13 mouse cellular contexts compared by ENCODE assay signal in the genomic region with DNA sequence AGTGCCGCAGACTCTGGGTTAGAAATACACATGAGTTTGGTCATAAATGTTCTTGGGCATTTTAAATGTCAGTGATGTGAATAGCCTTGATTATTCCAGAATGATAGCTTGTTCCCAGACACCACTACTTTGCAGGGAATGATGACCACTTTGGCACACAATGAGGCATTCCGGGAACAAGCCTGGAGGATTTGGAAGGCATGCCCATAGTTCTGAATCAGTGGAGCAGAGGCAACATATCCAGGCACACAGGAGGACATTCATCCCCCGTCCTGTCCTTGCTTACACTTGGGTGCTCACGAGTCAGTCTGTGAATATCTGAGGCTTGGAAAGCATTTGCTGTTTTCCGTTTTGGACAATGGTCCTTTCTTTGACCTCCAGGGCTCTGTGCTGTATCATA.
DNase-seq lines count a peak whose midpoint lies in the region; ATAC-seq lines count a peak whose summit lies in the region.
"Had no signal": no experiment of that assay in that cellular context is flagged by ENCODE, and none has a peak within 500 bp of the region (broad histone marks: within the 10 kb centered on the region; RNA-seq: fewer than 3 reads in every experiment).

No protein-coding gene starts in this region.

- no peak overlapping the region for H3K4me3 ChIP-seq in hindbrain, embryonic 16.5 days (ENCODE audit: low read length)
- H3K4me3 ChIP-seq in hindbrain, embryonic 14.5 days (replicated peaks; ENCODE audit: low read length), result no peak overlapping the region
- H3K4me3 ChIP-seq in neural tube, embryonic 15.5 days (replicated peaks), result no peak overlapping the region
- H3K4me3 ChIP-seq: forebrain, embryonic 13.5 days; hindbrain, embryonic 12.5 days had no signal

- H3K4me1 ChIP-seq in hindbrain, embryonic 16.5 days (ENCODE audit: control insufficient read depth, insufficient read depth, low read depth, low read length), result no peaks in the 10 kb centered on the region
- no peaks in the 10 kb centered on the region for H3K4me1 ChIP-seq in hindbrain, embryonic 14.5 days (replicated peaks; ENCODE audit: control insufficient read depth, insufficient read depth, low read length)
- no peaks in the 10 kb centered on the region for H3K4me1 ChIP-seq in neural tube, embryonic 15.5 days
- H3K4me1 ChIP-seq: forebrain, embryonic 13.5 days; hindbrain, embryonic 12.5 days had no signal

- H3K27me3 ChIP-seq in hindbrain, embryonic 16.5 days (replicated peaks; ENCODE audit: control insufficient read depth, insufficient read depth, low read length), result no peaks in the 10 kb centered on the region
- no peaks in the 10 kb centered on the region for H3K27me3 ChIP-seq in hindbrain, embryonic 14.5 days (ENCODE audit: control insufficient read depth, insufficient read depth, low read length)
- no peaks in the 10 kb centered on the region for H3K27me3 ChIP-seq in neural tube, embryonic 15.5 days (replicated peaks)
- H3K27me3 ChIP-seq: forebrain, embryonic 13.5 days; hindbrain, embryonic 12.5 days had no signal

- H3K27ac ChIP-seq in hindbrain, embryonic 16.5 days (ENCODE audit: low read depth, low read length), result no peak overlapping the region
- no peak overlapping the region for H3K27ac ChIP-seq in hindbrain, embryonic 14.5 days
- H3K27ac ChIP-seq in neural tube, embryonic 15.5 days (replicated peaks), result no peak overlapping the region
- H3K27ac ChIP-seq: forebrain, embryonic 13.5 days; hindbrain, embryonic 12.5 days; liver, embryonic 14.5 days had no signal

- ATAC-seq in hindbrain, embryonic 16.5 days, result peak; percentile 74; the same call in 1 of the 2 replicates
- ATAC-seq in hindbrain, embryonic 14.5 days (ENCODE audit: low FRiP score), result no peak
- 0 out of 2 replicates have a peak, but pooled peaks have one; percentile 21 for ATAC-seq in neural tube, embryonic 15.5 days (ENCODE audit: low FRiP score)
- ATAC-seq: forebrain, embryonic 13.5 days had no signal

- peak; percentile 19 to 25 for DNase-seq in adrenal gland, postnatal 36 days
- DNase-seq in adrenal gland, postnatal 4 days (ENCODE audit: low spot score in 2 of 2), result no peak
- no peak for DNase-seq in hindbrain, embryonic 14.5 days (ENCODE audit: low spot score)
- peak; percentile 82 for DNase-seq in retina, postnatal 1 day
- no peak for DNase-seq in retina, embryonic 14.5 days (ENCODE audit: low spot score)
- no peak for DNase-seq in adrenal gland, adult 18-20 months (ENCODE audit: low spot score in 2 of 2)
- DNase-seq: kidney, postnatal 25 days had no signal

- WGBS in hindbrain, embryonic 16.5 days, result 34% methylated on average over 5 of the region's 5 CpGs
- 32% methylated on average over 5 of the region's 5 CpGs for WGBS in hindbrain, embryonic 14.5 days
- WGBS in neural tube, embryonic 15.5 days, result 32% methylated on average over 5 of the region's 5 CpGs

- H3K36me3 ChIP-seq in hindbrain, embryonic 16.5 days (ENCODE audit: control insufficient read depth, insufficient read depth, low read length), result no peaks in the 10 kb centered on the region
- no peaks in the 10 kb centered on the region for H3K36me3 ChIP-seq in hindbrain, embryonic 14.5 days (replicated peaks; ENCODE audit: control insufficient read depth, insufficient read depth)
- H3K36me3 ChIP-seq in neural tube, embryonic 15.5 days, result no peaks in the 10 kb centered on the region
- H3K36me3 ChIP-seq: hindbrain, embryonic 12.5 days had no signal

- H3K9me3 ChIP-seq in hindbrain, embryonic 16.5 days (ENCODE audit: control insufficient read depth, low read length), result no peaks in the 10 kb centered on the region
- no peaks in the 10 kb centered on the region for H3K9me3 ChIP-seq in hindbrain, embryonic 14.5 days (ENCODE audit: control insufficient read depth, low read length)
- no peaks in the 10 kb centered on the region for H3K9me3 ChIP-seq in neural tube, embryonic 15.5 days (replicated peaks)
- H3K9me3 ChIP-seq: forebrain, embryonic 13.5 days; hindbrain, embryonic 12.5 days had no signal

- H3K9ac ChIP-seq in hindbrain, embryonic 16.5 days (ENCODE audit: low read depth, low read length), result no peak overlapping the region
- H3K9ac ChIP-seq in hindbrain, embryonic 14.5 days, result no peak overlapping the region
- no peak overlapping the region for H3K9ac ChIP-seq in neural tube, embryonic 15.5 days (replicated peaks)
- H3K9ac ChIP-seq: forebrain, embryonic 13.5 days; hindbrain, embryonic 12.5 days; liver, embryonic 14.5 days had no signal

- H3K4me2 ChIP-seq in hindbrain, embryonic 16.5 days (ENCODE audit: low read length), result no peak overlapping the region
- no peak overlapping the region for H3K4me2 ChIP-seq in hindbrain, embryonic 14.5 days (replicated peaks)
- H3K4me2 ChIP-seq in neural tube, embryonic 15.5 days, result no peak overlapping the region
- H3K4me2 ChIP-seq: forebrain, embryonic 13.5 days; hindbrain, embryonic 12.5 days; midbrain, embryonic 11.5 days had no signal

Comparison
In these comparisons a context has a peak if more than half of its experiments do, and no peak if none do; other contexts are left out.
1. DNase-seq: peak in adrenal gland, postnatal 36 days (2 of 2) and retina, postnatal 1 day (single experiment); none in adrenal gland, postnatal 4 days (0 of 2), hindbrain, embryonic 14.5 days (single experiment), retina, embryonic 14.5 days (single experiment) and adrenal gland, adult 18-20 months (0 of 2).